Mouse (Mus musculus): ENCODE data around the gene 1700037H04Rik. TPM values are rescaled to one million over a fixed set of nuclear protein-coding genes. Genes with fewer than 3 reads are reported as not detected.

Gene 1700037H04Rik
- polyA plus RNA-seq, 1 experiment, result not detected

GRCm38 (mm10) chr2:131200710-131201109, 40.8 kb upstream of the 1700037H04Rik start:
- Histone ChIP-seq H3K27ac (ENCODE audit: insufficient read depth, low read depth, low read length) (no peak overlapping the region), H3K4me1 (ENCODE audit: control insufficient read depth, insufficient read depth, low read length) (peaks cover 5% of the 10 kb centered on the region), H3K4me3 (ENCODE audit: insufficient read depth, low read depth, low read length) (no peak overlapping the region)
- WGBS, result 83% methylated on average over 2 of the region's 2 CpGs
- TF ChIP-seq CTCF (IDR thresholded peaks at IDR 0.05; ENCODE audit: insufficient read depth, low read depth, low read length) (no peak), POLR2A (IDR thresholded peaks at IDR 0.05; ENCODE audit: insufficient read depth, low read depth, low read length) (no peak)

GRCm38 (mm10) chr2:131196606-131197316, 36.9 kb upstream of the 1700037H04Rik start:
- TF ChIP-seq POLR2A (IDR thresholded peaks at IDR 0.05; ENCODE audit: insufficient read depth, low read depth, low read length) (no peak), CTCF (IDR thresholded peaks at IDR 0.05; ENCODE audit: insufficient read depth, low read depth, low read length) (no peak)
- 93% methylated on average over 16 of the region's 16 CpGs for WGBS
- no peak overlapping the region for H3K27ac ChIP-seq (ENCODE audit: insufficient read depth, low read depth, low read length)
- no peak overlapping the region for H3K4me3 ChIP-seq (ENCODE audit: insufficient read depth, low read depth, low read length)
- H3K4me1 ChIP-seq (ENCODE audit: control insufficient read depth, insufficient read depth, low read length), result no peaks in the 10 kb centered on the region

- TF ChIP-seq CTCF (IDR thresholded peaks at IDR 0.05; ENCODE audit: insufficient read depth, low read depth, low read length) (no peak), POLR2A (IDR thresholded peaks at IDR 0.05; ENCODE audit: insufficient read depth, low read depth, low read length) (no peak)
- 81% methylated on average over 7 of the region's 7 CpGs for WGBS
- Histone ChIP-seq H3K4me3 (ENCODE audit: insufficient read depth, low read depth, low read length) (no peak overlapping the region), H3K27ac (ENCODE audit: insufficient read depth, low read depth, low read length) (no peak overlapping the region), H3K4me1 (ENCODE audit: control insufficient read depth, insufficient read depth, low read length) (peaks cover 8% of the 10 kb centered on the region)
These were observed 31.1 kb upstream of the 1700037H04Rik start for GRCm38 (mm10) chr2:131191005-131191390.

- H3K4me1 ChIP-seq (ENCODE audit: control insufficient read depth, insufficient read depth, low read length), result peaks cover 8% of the 10 kb centered on the region
- 74% methylated on average over 10 of the region's 10 CpGs for WGBS
- TF ChIP-seq POLR2A (IDR thresholded peaks at IDR 0.05; ENCODE audit: insufficient read depth, low read depth, low read length), result no peak
- no peak for TF ChIP-seq CTCF (IDR thresholded peaks at IDR 0.05; ENCODE audit: insufficient read depth, low read depth, low read length)
- no peak overlapping the region for H3K27ac ChIP-seq (ENCODE audit: insufficient read depth, low read depth, low read length)
- H3K4me3 ChIP-seq (ENCODE audit: insufficient read depth, low read depth, low read length), result no peak overlapping the region
These were observed 30.6 kb upstream of the 1700037H04Rik start for GRCm38 (mm10) chr2:131190344-131191004.

GRCm38 (mm10) chr2:131189521-131190309, 29.8 kb upstream of the 1700037H04Rik start:
- TF ChIP-seq POLR2A (IDR thresholded peaks at IDR 0.05; ENCODE audit: insufficient read depth, low read depth, low read length), result no peak
- TF ChIP-seq CTCF (IDR thresholded peaks at IDR 0.05; ENCODE audit: insufficient read depth, low read depth, low read length), result no peak
- Histone ChIP-seq H3K4me3 (ENCODE audit: insufficient read depth, low read depth, low read length) (no peak overlapping the region), H3K4me1 (ENCODE audit: control insufficient read depth, insufficient read depth, low read length) (peaks cover 8% of the 10 kb centered on the region), H3K27ac (ENCODE audit: insufficient read depth, low read depth, low read length) (no peak overlapping the region)
- 65% methylated on average over 5 of the region's 5 CpGs for WGBS

GRCm38 (mm10) chr2:131188311-131188710, 28.4 kb upstream of the 1700037H04Rik start:
- no peak for TF ChIP-seq POLR2A (IDR thresholded peaks at IDR 0.05; ENCODE audit: insufficient read depth, low read depth, low read length)
- no peak for TF ChIP-seq CTCF (IDR thresholded peaks at IDR 0.05; ENCODE audit: insufficient read depth, low read depth, low read length)
- H3K4me3 ChIP-seq (ENCODE audit: insufficient read depth, low read depth, low read length), result no peak overlapping the region
- 96% methylated on average over 5 of the region's 5 CpGs for WGBS

GRCm38 (mm10) chr2:131187602-131187922, 27.7 kb upstream of the 1700037H04Rik start:
- H3K4me3 ChIP-seq (ENCODE audit: insufficient read depth, low read depth, low read length), result 0 out of 2 replicates have a peak overlapping the region, but pooled peaks have one; percentile 89
- no peak overlapping the region for H3K27ac ChIP-seq (ENCODE audit: insufficient read depth, low read depth, low read length)
- WGBS, result 48% methylated on average over 3 of the region's 3 CpGs
- TF ChIP-seq CTCF (IDR thresholded peaks at IDR 0.05; ENCODE audit: insufficient read depth, low read depth, low read length), result no peak
- H3K4me1 ChIP-seq (ENCODE audit: control insufficient read depth, insufficient read depth, low read length), result peaks cover 8% of the 10 kb centered on the region

More at GRCm38 (mm10) chr2:131188311-131188710, 28.4 kb upstream of the 1700037H04Rik start:
- Histone ChIP-seq H3K27ac (ENCODE audit: insufficient read depth, low read depth, low read length) (no peak overlapping the region), H3K4me1 (ENCODE audit: control insufficient read depth, insufficient read depth, low read length) (peaks cover 8% of the 10 kb centered on the region)

GRCm38 (mm10) chr2:131186771-131187601, 27.1 kb upstream of the 1700037H04Rik start, which contains the start of the genes Cdc25b and Spef1:
Cdc25b (plus strand) TSS chr2:131186949.
Spef1 (minus strand) TSS chr2:131187282.
- TF ChIP-seq POLR2A (IDR thresholded peaks at IDR 0.05; ENCODE audit: insufficient read depth, low read depth, low read length), result peak; percentile 46
- 0 out of 2 replicates have a peak, but pooled peaks have one; percentile 8 for TF ChIP-seq CTCF (IDR thresholded peaks at IDR 0.05; ENCODE audit: insufficient read depth, low read depth, low read length)
- no peak within 1 kb of the TSS for H3K27ac ChIP-seq (ENCODE audit: insufficient read depth, low read depth, low read length)

More at GRCm38 (mm10) chr2:131186771-131187601, 27.1 kb upstream of the 1700037H04Rik start, which contains the start of the genes Cdc25b and Spef1:
- H3K4me1 ChIP-seq (ENCODE audit: control insufficient read depth, insufficient read depth, low read length), result peaks cover 8% of the 10 kb centered on the region
- 2% methylated on average over 41 of the region's 43 CpGs for WGBS
- H3K4me3 ChIP-seq (ENCODE audit: insufficient read depth, low read depth, low read length), result peak within 1 kb of the TSS; percentile 89
